ENCODE assay signal across 8 mouse cellular contexts in genomic region chr7:29983340-29983689, GRCm38 (mm10). TPM values are rescaled to one million over a fixed set of nuclear protein-coding genes. Genes with fewer than 3 reads are reported as not detected.
A peak's percentile ranks its signal among the peaks of the same experiment; 100 is the strongest.
DNase-seq lines count a peak whose midpoint lies in the region; ATAC-seq and TF ChIP-seq lines count a peak whose summit lies in the region.

No protein-coding gene starts in this region.

- H3K4me2 ChIP-seq in liver, embryonic 14.5 days (ENCODE audit: low read depth): peak overlapping the region; percentile 82

- no peak for TF ChIP-seq POLR2A in thymus, adult 2 months (IDR thresholded peaks at IDR 0.05; ENCODE audit: control insufficient read depth, extremely low read depth, insufficient read depth, low read length, poor library complexity)

- H3K36me3 ChIP-seq in thymus, adult 2 months (ENCODE audit: control insufficient read depth, insufficient read depth, low read length): no peaks in the 10 kb centered on the region
- H3K36me3 ChIP-seq in liver, embryonic 14.5 days (replicated peaks; ENCODE audit: control insufficient read depth, insufficient read depth, low read depth): peaks cover 6% of the 10 kb centered on the region

- H3K9me3 ChIP-seq in liver, embryonic 14.5 days (ENCODE audit: control insufficient read depth, low read length): no peaks in the 10 kb centered on the region

- 7% methylated on average over 8 of the region's 8 CpGs for WGBS in thymus, adult 2 months
- 2% methylated on average over 8 of the region's 8 CpGs for WGBS in liver, embryonic 14.5 days (ENCODE audit: insufficient replicate concordance)

- ATAC-seq in frontal cortex, adult (ENCODE audit: low TSS enrichment): peak; percentile 14; the same call in 1 of the 2 replicates
- peak; percentile 38; the same call in 1 of the 2 replicates for ATAC-seq in liver, embryonic 14.5 days (ENCODE audit: insufficient read depth)

- peak overlapping the region; percentile 84 for H3K4me3 ChIP-seq in thymus, adult 2 months (ENCODE audit: control insufficient read depth, insufficient read depth, low read length)
- H3K4me3 ChIP-seq in liver, embryonic 14.5 days (ENCODE audit: insufficient read depth in 1 of 2, low read depth in 2 of 2, low read length in 2 of 2): peak overlapping the region; percentile 69 to 97

- TF ChIP-seq EP300 in liver, embryonic 14.5 days (IDR thresholded peaks at IDR 0.05; ENCODE audit: low read depth): no peak

- peak overlapping the region; percentile 69 for H3K9ac ChIP-seq in liver, embryonic 14.5 days (replicated peaks)

- TF ChIP-seq CTCF in thymus, adult 2 months (IDR thresholded peaks at IDR 0.05; ENCODE audit: borderline replicate concordance, control insufficient read depth, extremely low read depth, insufficient read depth, low read length, poor library complexity): no peak
- no peak for TF ChIP-seq CTCF in liver, embryonic 14.5 days (IDR thresholded peaks at IDR 0.05; ENCODE audit: low read depth)

- no peaks in the 10 kb centered on the region for H3K27me3 ChIP-seq in thymus, adult 2 months (ENCODE audit: control insufficient read depth, insufficient read depth, low read length)
- no peaks in the 10 kb centered on the region for H3K27me3 ChIP-seq in liver, embryonic 14.5 days (ENCODE audit: control insufficient read depth, insufficient read depth, low read length)

- no peak overlapping the region for H3K27ac ChIP-seq in thymus, adult 2 months (ENCODE audit: control insufficient read depth, insufficient read depth, low read length)
- peak overlapping the region; percentile 40 for H3K27ac ChIP-seq in liver, embryonic 14.5 days

- peaks cover 7% of the 10 kb centered on the region; the same call in 1 of the 2 replicates for H3K4me1 ChIP-seq in thymus, adult 2 months (replicated peaks; ENCODE audit: control insufficient read depth, insufficient read depth, low read length)
- H3K4me1 ChIP-seq in liver, embryonic 14.5 days (replicated peaks; ENCODE audit: control insufficient read depth in 2 of 2, insufficient read depth in 2 of 2, low read length in 1 of 2): peaks cover 9 to 11% of the 10 kb centered on the region in 2 experiments; a peak in 3 of 4 replicates

- DNase-seq in frontal cortex, postnatal 14 days (ENCODE audit: low spot score in 2 of 2): no peak
- DNase-seq in thymus, adult 2 months: no peak
- DNase-seq in thymus, postnatal 4 days: no peak
- DNase-seq in liver, embryonic 14.5 days (ENCODE audit: low read depth in 3 of 3, low spot score in 3 of 3): no peak
- no peak for DNase-seq in urinary bladder, postnatal 4 days (ENCODE audit: low spot score in 2 of 2)
- DNase-seq in adrenal gland, adult 2 months: no peak
- no peak for DNase-seq in left cerebral cortex, adult 9 months (ENCODE audit: low spot score in 2 of 2)

RNA-seq across cellular contexts. Expression of gene Zfp568, which starts 0.4 kb away (rescaled TPM):
- polyA plus RNA-seq in thymus, adult 2 months (2012; rRNA removed): 4.4 and 4.6 TPM in 2 replicates
- polyA plus RNA-seq in liver, embryonic 14.5 days (2012; rRNA removed): 4.5 and 6.1 TPM in 2 replicates
- 7.0 and 8.2 TPM in 2 replicates for polyA plus RNA-seq in liver, embryonic 14.5 days (2014; fragmentation: Nextera tagmentation; extraction: Ambion mirVana)
- total RNA-seq in adrenal gland, adult 2 months (2021): 1 to 10 TPM; 5.2 to 7.1 TPM
- polyA plus RNA-seq in adrenal gland, adult 2 months (2012; rRNA removed): 1.1 and 1.6 TPM in 2 replicates

RNA-seq across cellular contexts. Expression of gene Zfp74, which starts 29.4 kb away (rescaled TPM):
- polyA plus RNA-seq in thymus, adult 2 months (2012; rRNA removed): 11.8 and 12.3 TPM in 2 replicates
- 1.5 and 1.7 TPM in 2 replicates for polyA plus RNA-seq in liver, embryonic 14.5 days (2012; rRNA removed)
- 0.85 and 1.8 TPM in 2 replicates for polyA plus RNA-seq in liver, embryonic 14.5 days (2014; fragmentation: Nextera tagmentation; extraction: Ambion mirVana)
- total RNA-seq in adrenal gland, adult 2 months (2021): 10 to 100 TPM in 1 of 2 experiments, 1 to 10 TPM in 1; 9.6 to 10.3 TPM
- 21.1 and 24.4 TPM in 2 replicates for polyA plus RNA-seq in adrenal gland, adult 2 months (2012; rRNA removed)
